Mouse (Mus musculus) ES-E14 (cell line): ENCODE measurements around the gene Tgfbr2. TPM values are rescaled to one million over a fixed set of nuclear protein-coding genes. Genes with fewer than 3 reads are reported as not detected.

Source experiments
- DNase-seq: peaks from one replicate; pipeline ENCODE4 v3.0.0-alpha.2; 2013; ENCODE audit warnings: low read depth, low spot score
- H3K27ac ChIP-seq: 2 replicates; pipeline ENCODE4 v1.5.1; 2012; ENCODE audit warnings: low read depth, mild to moderate bottlenecking, low read length, moderate library complexity, mixed read lengths; ENCODE audit not compliant: poor library complexity, insufficient read depth, severe bottlenecking
- H3K36me3 ChIP-seq: 2 replicates; pipeline ENCODE4 v1.6.1; 2012; ENCODE audit warnings: mild to moderate bottlenecking, low read length, moderate library complexity, mixed read lengths; ENCODE audit not compliant: control insufficient read depth, poor library complexity, insufficient read depth, severe bottlenecking
- H3K4me1 ChIP-seq, 2 experiments: fragments of 150-350 bp in 1 of 2; sonication (generic) in 1 of 2; 2 replicates each; pipeline ENCODE4 v1.6.1; 2012; ENCODE audit warnings: low read length in 2 of 2, mild to moderate bottlenecking in 1 of 2, mixed read lengths in 1 of 2; ENCODE audit not compliant: control insufficient read depth in 2 of 2, insufficient read depth in 2 of 2, poor library complexity in 1 of 2
- H3K4me3 ChIP-seq, 2 experiments: fragments of 150-350 bp in 1 of 2; sonication (generic) in 1 of 2; 2 replicates each; pipeline ENCODE4 v1.5.1; 2012; ENCODE audit warnings: low read length in 2 of 2, low read depth in 1 of 2, mild to moderate bottlenecking in 1 of 2, mixed read lengths in 1 of 2; ENCODE audit not compliant: insufficient read depth in 1 of 2, poor library complexity in 1 of 2, severe bottlenecking in 1 of 2
- H3K9ac ChIP-seq: 2 replicates; pipeline ENCODE4 v1.6.1; 2012; ENCODE audit warnings: low read depth, mild to moderate bottlenecking, low read length, mixed read lengths; ENCODE audit not compliant: poor library complexity, insufficient read depth, severe bottlenecking
- H3K9me3 ChIP-seq: fragments of 150-350 bp; sonication (generic); 2 replicates; pipeline ENCODE4 v1.6.1; 2012; ENCODE audit warnings: low read depth, mild to moderate bottlenecking, low read length; ENCODE audit not compliant: control insufficient read depth, insufficient read depth
- CHD2 ChIP-seq: IDR thresholded peaks from 2 replicates; pipeline ENCODE4 v1.6.1; 2014; ENCODE audit warnings: mild to moderate bottlenecking, low read depth, low read length, inconsistent platforms
- HCFC1 ChIP-seq: IDR thresholded peaks from 2 replicates; pipeline ENCODE4 v1.6.1; 2012; ENCODE audit warnings: low read length, inconsistent platforms, borderline replicate concordance; ENCODE audit not compliant: insufficient read depth
- MAFK ChIP-seq: IDR thresholded peaks from 2 replicates; pipeline ENCODE4 v1.6.1; 2014; ENCODE audit warnings: mild to moderate bottlenecking, low read depth, low read length, inconsistent platforms; ENCODE audit not compliant: insufficient read depth
- ZC3H11A ChIP-seq: IDR thresholded peaks from 2 replicates; pipeline ENCODE4 v1.6.1; 2012; ENCODE audit warnings: low read depth, mild to moderate bottlenecking, inconsistent platforms, low read length, borderline replicate concordance
- ZNF384 ChIP-seq: IDR thresholded peaks from 2 replicates; pipeline ENCODE4 v1.6.1; 2012; ENCODE audit warnings: low read depth, low read length, inconsistent platforms
- in situ Hi-C, 2 experiments: fragments of 600-800 bp; cut with MboI; formaldehyde crosslinking; loops; one replicate each; pipeline ENCODE4 v1.15.1; 2025; ENCODE audit warnings: low sequenced_read_pairs in 2 of 2, inconsistent platforms in 1 of 2; ENCODE audit not compliant: unreplicated experiment in 2 of 2
- total RNA-seq: library from RNA; depleted of rRNA; stranded (reverse); fragments of 300-350 nt; gene quantifications from 2 replicates; pipeline ENCODE4 v1.2.3, GENCODE M21; 2012

Tgfbr2 gene
- total RNA-seq, 1 experiment, result 5.1 TPM

GRCm38 (mm10) chr9:116059156-116059555 lies 116.0 kb downstream of the Tgfbr2 start:
- no peak for DNase-seq
- Histone ChIP-seq H3K4me3 (no peak overlapping the region), H3K27ac (no peak overlapping the region), H3K36me3 (no peaks in the 10 kb centered on the region), H3K4me1 (no peaks in the 10 kb centered on the region), H3K9ac (no peak overlapping the region), H3K9me3 (no peaks in the 10 kb centered on the region)
- no peak for TF ChIP-seq MAFK
- no peak for TF ChIP-seq HCFC1
- TF ChIP-seq ZNF384, result no peak
- TF ChIP-seq CHD2, result no peak
- TF ChIP-seq ZC3H11A, result no peak
- in situ Hi-C loops, result no loop called here

GRCm38 (mm10) chr9:116058475-116058874 lies 116.7 kb downstream of the Tgfbr2 start:
- no peak overlapping the region for H3K4me3 ChIP-seq
- no peaks in the 10 kb centered on the region for H3K9me3 ChIP-seq
- TF ChIP-seq HCFC1 (no peak), ZC3H11A (no peak), ZNF384 (no peak), CHD2 (no peak), MAFK (no peak)
- in situ Hi-C loops, result no loop called here
- no peak overlapping the region for H3K9ac ChIP-seq
- H3K36me3 ChIP-seq, result no peaks in the 10 kb centered on the region
- H3K27ac ChIP-seq, result no peak overlapping the region
- H3K4me1 ChIP-seq, result no peaks in the 10 kb centered on the region
- DNase-seq, result no peak

DNA sequence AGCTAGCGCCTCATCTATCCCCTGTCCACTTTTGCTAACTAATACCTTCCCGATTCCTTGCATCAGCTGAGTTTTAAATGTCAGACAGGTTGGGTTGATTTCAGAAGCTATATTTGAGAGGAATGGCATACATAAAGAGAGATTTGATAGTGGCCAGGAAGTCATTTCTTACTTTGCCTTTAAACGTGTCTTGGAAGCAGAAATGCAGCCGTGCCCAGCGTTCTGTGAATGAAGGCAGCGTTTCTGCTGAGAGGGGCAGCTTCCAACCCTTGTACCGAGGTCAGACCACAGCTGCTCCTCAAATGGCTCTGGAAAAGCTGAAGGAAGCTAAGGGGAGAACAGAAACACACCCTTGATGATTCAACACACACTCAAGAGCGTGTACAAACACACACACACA lies 121.2 kb downstream of the Tgfbr2 start:
- Histone ChIP-seq H3K4me1 (no peaks in the 10 kb centered on the region), H3K9ac (no peak overlapping the region), H3K27ac (no peak overlapping the region), H3K36me3 (no peaks in the 10 kb centered on the region), H3K4me3 (no peak overlapping the region), H3K9me3 (no peaks in the 10 kb centered on the region)
- in situ Hi-C loops, result no loop called here
- DNase-seq, result no peak
- TF ChIP-seq MAFK, result no peak
- no peak for TF ChIP-seq CHD2
- no peak for TF ChIP-seq HCFC1
- no peak for TF ChIP-seq ZNF384

- TF ChIP-seq ZNF384 (no peak), HCFC1 (no peak), CHD2 (no peak), ZC3H11A (no peak), MAFK (no peak)
- Histone ChIP-seq H3K9ac (no peak overlapping the region), H3K4me3 (no peak overlapping the region), H3K9me3 (no peaks in the 10 kb centered on the region), H3K36me3 (no peaks in the 10 kb centered on the region), H3K4me1 (no peaks in the 10 kb centered on the region), H3K27ac (no peak overlapping the region)
- DNase-seq, result peak; percentile 24
- in situ Hi-C loops, result no loop called here
Observed at GRCm38 (mm10) chr9:116049985-116050384, 125.2 kb downstream of the Tgfbr2 start.

GRCm38 (mm10) chr9:116041787-116042186 lies 133.4 kb downstream of the Tgfbr2 start:
- H3K9ac ChIP-seq, result no peak overlapping the region
- H3K4me3 ChIP-seq, result no peak overlapping the region
- no peaks in the 10 kb centered on the region for H3K9me3 ChIP-seq
- TF ChIP-seq ZC3H11A (0 out of 2 replicates have a peak, but pooled peaks have one; percentile 33), MAFK (no peak)
- in situ Hi-C loops, result no loop called here
- no peaks in the 10 kb centered on the region for H3K4me1 ChIP-seq
- DNase-seq, result peak; percentile 46
- no peaks in the 10 kb centered on the region for H3K36me3 ChIP-seq
- H3K27ac ChIP-seq, result no peak overlapping the region
